Mouse (Mus musculus) midbrain, embryonic 14.5 days (tissue): ENCODE results near the gene Emilin1. TPM values are rescaled to one million over a fixed set of nuclear protein-coding genes. Genes with fewer than 3 reads are reported as not detected.

Source experiments
- ATAC-seq: fragments of 200-750 bp; cut with Nextera tagmentation; 2 replicates; pipeline ENCODE4 v1.8.0; 2017; ENCODE audit warnings: moderate number of reproducible peaks, moderate library complexity; ENCODE audit not compliant: low FRiP score, low TSS enrichment
- DNase-seq: peaks from one replicate; pipeline ENCODE4 v3.0.0-alpha.2; 2015
- H3K27ac ChIP-seq: fragments of 300-500 bp; sonication (generic); replicated peaks from 2 replicates; pipeline ENCODE4 v1.5.1; 2014; ENCODE audit warnings: mild to moderate bottlenecking, low read depth, low read length, moderate library complexity
- H3K27me3 ChIP-seq: fragments of 300-500 bp; sonication (generic); 2 replicates; pipeline ENCODE4 v1.6.1; 2014; ENCODE audit warnings: low read length, control low read depth, mixed read lengths; ENCODE audit not compliant: control insufficient read depth, insufficient read depth
- H3K36me3 ChIP-seq: fragments of 300-500 bp; sonication (generic); 2 replicates; pipeline ENCODE4 v1.6.1; 2014; ENCODE audit warnings: low read length, control low read depth; ENCODE audit not compliant: control insufficient read depth, insufficient read depth
- H3K4me1 ChIP-seq: fragments of 300-500 bp; sonication (generic); 2 replicates; pipeline ENCODE4 v1.6.1; 2014; ENCODE audit warnings: mild to moderate bottlenecking, antibody characterized with exemption, low read length, control low read depth; ENCODE audit not compliant: control insufficient read depth, insufficient read depth
- H3K4me2 ChIP-seq: fragments of 300-500 bp; sonication (generic); 2 replicates; pipeline ENCODE4 v1.6.1; 2014; ENCODE audit warnings: mild to moderate bottlenecking, low read length, moderate library complexity
- H3K4me3 ChIP-seq: fragments of 300-500 bp; sonication (generic); replicated peaks from 2 replicates; pipeline ENCODE4 v1.5.1; 2014; ENCODE audit warnings: low read depth, low read length
- H3K9ac ChIP-seq: fragments of 300-500 bp; sonication (generic); replicated peaks from 2 replicates; pipeline ENCODE4 v1.6.1; 2014; ENCODE audit warnings: mild to moderate bottlenecking, low read length, moderate library complexity
- H3K9me3 ChIP-seq: fragments of 300-500 bp; sonication (generic); 2 replicates; pipeline ENCODE4 v1.6.1; 2016; ENCODE audit warnings: low read length, control low read depth, mixed read lengths; ENCODE audit not compliant: control insufficient read depth
- WGBS: fragments of 180-500 bp; shearing (Covaris S2); extraction: QIAGEN DNeasy Blood & Tissue Kit; methylation state at CpG from one replicate; pipeline ENCODE4 v1.1.7; 2014; 5-methylcytosine and 5-hydroxymethylcytosine counted together
- polyA plus RNA-seq: library from polyadenylated mRNA; unstranded; fragments of >200 nt; fragmentation: Nextera tagmentation; extraction: Ambion mirVana; gene quantifications from 2 replicates; pipeline ENCODE4 v1.2.1, GENCODE M21; 2014

Gene Emilin1
- polyA plus RNA-seq, 1 experiment from 2014 or later, result 11.2 TPM

GRCm38 (mm10) chr5:30917891-30918670 is 4.9 kb downstream of the Emilin1 start:
- DNase-seq (no peak), ATAC-seq (no peak)
- 80% methylated on average over 31 of the region's 31 CpGs for WGBS
- Histone ChIP-seq H3K4me3 (no peak overlapping the region), H3K9me3 (no peaks in the 10 kb centered on the region), H3K4me1 (peaks cover 13% of the 10 kb centered on the region), H3K36me3 (no peaks in the 10 kb centered on the region), H3K9ac (peak overlapping the region; percentile 3; the same call in 1 of the 2 replicates), H3K27me3 (no peaks in the 10 kb centered on the region; the same call in 1 of the 2 replicates), H3K27ac (no peak overlapping the region), H3K4me2 (no peak overlapping the region)

- H3K9ac ChIP-seq, result no peak overlapping the region
- ATAC-seq, result no peak
Observed at GRCm38 (mm10) chr5:30918691-30919090, 5.5 kb downstream of the Emilin1 start.

GRCm38 (mm10) chr5:30919831-30920614 is 6.8 kb downstream of the Emilin1 start:
- no peak overlapping the region for H3K4me3 ChIP-seq
- no peak overlapping the region for H3K4me2 ChIP-seq
- no peaks in the 10 kb centered on the region; the same call in 1 of the 2 replicates for H3K27me3 ChIP-seq
- no peaks in the 10 kb centered on the region for H3K9me3 ChIP-seq
- 74% methylated on average over 11 of the region's 11 CpGs for WGBS
- no peak overlapping the region for H3K27ac ChIP-seq
- H3K36me3 ChIP-seq, result no peaks in the 10 kb centered on the region
- ATAC-seq (no peak), DNase-seq (peak; percentile 13)
- H3K4me1 ChIP-seq, result peaks cover 13% of the 10 kb centered on the region
- no peak overlapping the region for H3K9ac ChIP-seq

More at GRCm38 (mm10) chr5:30918691-30919090, 5.5 kb downstream of the Emilin1 start:
- H3K36me3 ChIP-seq, result no peaks in the 10 kb centered on the region
- H3K4me3 ChIP-seq, result no peak overlapping the region
- H3K27ac ChIP-seq, result no peak overlapping the region
- 76% methylated on average over 8 of the region's 8 CpGs for WGBS
- H3K9me3 ChIP-seq, result no peaks in the 10 kb centered on the region
- no peaks in the 10 kb centered on the region; the same call in 1 of the 2 replicates for H3K27me3 ChIP-seq
- DNase-seq, result no peak
- peaks cover 13% of the 10 kb centered on the region for H3K4me1 ChIP-seq
- no peak overlapping the region for H3K4me2 ChIP-seq

GRCm38 (mm10) chr5:30920621-30921020 is 7.4 kb downstream of the Emilin1 start:
- no peak for ATAC-seq
- Histone ChIP-seq H3K27ac (no peak overlapping the region), H3K9ac (no peak overlapping the region), H3K36me3 (no peaks in the 10 kb centered on the region), H3K4me3 (no peak overlapping the region), H3K27me3 (no peaks in the 10 kb centered on the region; the same call in 1 of the 2 replicates), H3K9me3 (no peaks in the 10 kb centered on the region), H3K4me1 (peaks cover 11% of the 10 kb centered on the region), H3K4me2 (peak overlapping the region; percentile 81; the same call in 1 of the 2 replicates)
- DNase-seq, result no peak
- 59% methylated on average over 19 of the region's 19 CpGs for WGBS

- Histone ChIP-seq H3K9ac (peak within 1 kb of the TSS; percentile 64), H3K27ac (peak within 1 kb of the TSS; percentile 45; the same call in 1 of the 2 replicates), H3K4me3 (peak within 1 kb of the TSS; percentile 42), H3K36me3 (no peaks in the 10 kb centered on the region), H3K4me1 (peaks cover 9% of the 10 kb centered on the region), H3K4me2 (peak within 1 kb of the TSS; percentile 81), H3K9me3 (no peaks in the 10 kb centered on the region), H3K27me3 (no peaks in the 10 kb centered on the region; the same call in 1 of the 2 replicates)
- ATAC-seq, result peak; percentile 73
- WGBS, result under 1% methylated on average over 39 of the region's 40 CpGs
- peak; percentile 95 for DNase-seq
Observed at GRCm38 (mm10) chr5:30921256-30922033, 8.2 kb downstream of the Emilin1 start, which contains the start of gene Khk. Khk (plus strand) TSS chr5:30921431.

GRCm38 (mm10) chr5:30922581-30923041 is 9.4 kb downstream of the Emilin1 start:
- Histone ChIP-seq H3K4me1 (peaks cover 9% of the 10 kb centered on the region), H3K4me3 (peak overlapping the region; percentile 42), H3K4me2 (peak overlapping the region; percentile 81), H3K27me3 (no peaks in the 10 kb centered on the region; the same call in 1 of the 2 replicates), H3K9me3 (no peaks in the 10 kb centered on the region), H3K27ac (no peak overlapping the region), H3K9ac (peak overlapping the region; percentile 64; the same call in 1 of the 2 replicates), H3K36me3 (no peaks in the 10 kb centered on the region)
- DNase-seq (no peak), ATAC-seq (no peak)
- 76% methylated on average over 10 of the region's 10 CpGs for WGBS

- no peaks in the 10 kb centered on the region; the same call in 1 of the 2 replicates for H3K27me3 ChIP-seq
- H3K4me3 ChIP-seq, result no peak overlapping the region
- no peak overlapping the region for H3K4me2 ChIP-seq
- no peaks in the 10 kb centered on the region for H3K9me3 ChIP-seq
- no peaks in the 10 kb centered on the region for H3K36me3 ChIP-seq
- no peak overlapping the region for H3K27ac ChIP-seq
- H3K4me1 ChIP-seq, result peaks cover 14% of the 10 kb centered on the region
- no peak for ATAC-seq
- no peak overlapping the region for H3K9ac ChIP-seq
- 88% methylated on average over 6 of the region's 6 CpGs for WGBS
- no peak for DNase-seq
Observed at GRCm38 (mm10) chr5:30923119-30923518, 9.9 kb downstream of the Emilin1 start.

GRCm38 (mm10) chr5:30924614-30925013 is 11.4 kb downstream of the Emilin1 start:
- ATAC-seq (no peak), DNase-seq (no peak)
- Histone ChIP-seq H3K4me3 (no peak overlapping the region), H3K27me3 (no peaks in the 10 kb centered on the region; the same call in 1 of the 2 replicates), H3K4me2 (no peak overlapping the region), H3K36me3 (no peaks in the 10 kb centered on the region), H3K9me3 (no peaks in the 10 kb centered on the region), H3K9ac (no peak overlapping the region), H3K4me1 (peaks cover 15% of the 10 kb centered on the region), H3K27ac (no peak overlapping the region)
- WGBS, result 79% methylated on average over 8 of the region's 8 CpGs
